Mouse (Mus musculus): ENCODE data around the gene Zfp985.
"Not testable (repeated sequence)": the region's sequence is repeated elsewhere in the genome, so short reads cannot be mapped to it uniquely, and the experiment has no call there.

Gene Zfp985

GRCm38 (mm10) chr4:147606511-147606910 lies 53.4 kb downstream of the Zfp985 start:
- not testable (repeated sequence) for DNase-seq

- not testable (repeated sequence) for DNase-seq
Measured at GRCm38 (mm10) chr4:147633818-147634262, 80.8 kb downstream of the Zfp985 start.

All from right cerebral cortex, adult 18-20 months (tissue).